Mouse (Mus musculus): ENCODE measurements around the gene Rnf114. TPM values are rescaled to one million over a fixed set of nuclear protein-coding genes. Genes with fewer than 3 reads are reported as not detected.

The Rnf114 gene
- polyA plus RNA-seq (2012; rRNA removed): 21.7 and 23.9 TPM in 2 replicates
- 25.8 and 28.4 TPM in 2 replicates for polyA plus RNA-seq (2014; fragmentation: Nextera tagmentation; extraction: Ambion mirVana)

GRCm38 (mm10) chr2:167491757-167492708 lies at the start of gene Rnf114:
Rnf114 (plus strand) TSS chr2:167492645.
- peak; percentile 71 for ATAC-seq (ENCODE audit: insufficient read depth)
- Histone ChIP-seq H3K9me3 (ENCODE audit: control insufficient read depth, low read length) (no peaks in the 10 kb centered on the region), H3K9ac (replicated peaks) (peak within 1 kb of the TSS; percentile 92), H3K4me1 (replicated peaks; ENCODE audit: control insufficient read depth in 2 of 2, insufficient read depth in 2 of 2, low read length in 1 of 2) (peaks cover 14 to 16% of the 10 kb centered on the region in 2 experiments), H3K4me2 (ENCODE audit: low read depth) (peak within 1 kb of the TSS; percentile 75), H3K36me3 (replicated peaks; ENCODE audit: control insufficient read depth, insufficient read depth, low read depth) (no peaks in the 10 kb centered on the region), H3K27ac (peak within 1 kb of the TSS; percentile 66), H3K4me3 (ENCODE audit: insufficient read depth in 1 of 2, low read depth in 2 of 2, low read length in 2 of 2) (peak within 1 kb of the TSS; percentile 76 to 83), H3K27me3 (ENCODE audit: control insufficient read depth, insufficient read depth, low read length) (no peaks in the 10 kb centered on the region)
- TF ChIP-seq EP300 (IDR thresholded peaks at IDR 0.05; ENCODE audit: low read depth) (no peak), CTCF (IDR thresholded peaks at IDR 0.05; ENCODE audit: low read depth) (no peak)
- DNase-seq (ENCODE audit: low read depth in 3 of 3, low spot score in 3 of 3): no peak
- 2% methylated on average over 52 of the region's 52 CpGs for WGBS (ENCODE audit: insufficient replicate concordance)

- H3K27me3 ChIP-seq (ENCODE audit: control insufficient read depth, insufficient read depth, low read length): no peaks in the 10 kb centered on the region
- no peak overlapping the region for H3K27ac ChIP-seq
- H3K9ac ChIP-seq (replicated peaks): no peak overlapping the region
- no peak for ATAC-seq (ENCODE audit: insufficient read depth)
- H3K9me3 ChIP-seq (ENCODE audit: control insufficient read depth, low read length): no peaks in the 10 kb centered on the region
- no peak overlapping the region for H3K4me3 ChIP-seq (ENCODE audit: insufficient read depth in 1 of 2, low read depth in 2 of 2, low read length in 2 of 2)
- no peak for DNase-seq (ENCODE audit: low read depth in 3 of 3, low spot score in 3 of 3)
- TF ChIP-seq CTCF (IDR thresholded peaks at IDR 0.05; ENCODE audit: low read depth) (no peak), EP300 (IDR thresholded peaks at IDR 0.05; ENCODE audit: low read depth) (no peak)
- peaks cover 54% of the 10 kb centered on the region for H3K36me3 ChIP-seq (replicated peaks; ENCODE audit: control insufficient read depth, insufficient read depth, low read depth)
- 78% methylated on average over 4 of the region's 4 CpGs for WGBS (ENCODE audit: insufficient replicate concordance)
- no peak overlapping the region for H3K4me2 ChIP-seq (ENCODE audit: low read depth)
- peaks cover 22% of the 10 kb centered on the region in 2 experiments for H3K4me1 ChIP-seq (replicated peaks; ENCODE audit: control insufficient read depth in 2 of 2, insufficient read depth in 2 of 2, low read length in 1 of 2)
Measured at GRCm38 (mm10) chr2:167443411-167444193, 48.8 kb upstream of the Rnf114 start.

GRCm38 (mm10) chr2:167445911-167446780 lies 46.3 kb upstream of the Rnf114 start:
- Histone ChIP-seq H3K27ac (peak overlapping the region; percentile 70), H3K4me1 (replicated peaks; ENCODE audit: control insufficient read depth in 2 of 2, insufficient read depth in 2 of 2, low read length in 1 of 2) (peaks cover 22 to 25% of the 10 kb centered on the region in 2 experiments), H3K4me3 (ENCODE audit: insufficient read depth in 1 of 2, low read depth in 2 of 2, low read length in 2 of 2) (no peak overlapping the region), H3K9ac (replicated peaks) (no peak overlapping the region), H3K36me3 (replicated peaks; ENCODE audit: control insufficient read depth, insufficient read depth, low read depth) (peaks cover 51% of the 10 kb centered on the region), H3K9me3 (ENCODE audit: control insufficient read depth, low read length) (no peaks in the 10 kb centered on the region), H3K27me3 (ENCODE audit: control insufficient read depth, insufficient read depth, low read length) (no peaks in the 10 kb centered on the region), H3K4me2 (ENCODE audit: low read depth) (no peak overlapping the region)
- DNase-seq (ENCODE audit: low read depth in 3 of 3, low spot score in 3 of 3) (no peak), ATAC-seq (ENCODE audit: insufficient read depth) (no peak)
- 63% methylated on average over 20 of the region's 20 CpGs for WGBS (ENCODE audit: insufficient replicate concordance)
- no peak for TF ChIP-seq EP300 (IDR thresholded peaks at IDR 0.05; ENCODE audit: low read depth)
- TF ChIP-seq CTCF (IDR thresholded peaks at IDR 0.05; ENCODE audit: low read depth): no peak

- WGBS (ENCODE audit: insufficient replicate concordance): 57% methylated on average over 7 of the region's 7 CpGs
- Histone ChIP-seq H3K9me3 (ENCODE audit: control insufficient read depth, low read length) (no peaks in the 10 kb centered on the region), H3K27me3 (ENCODE audit: control insufficient read depth, insufficient read depth, low read length) (no peaks in the 10 kb centered on the region), H3K4me1 (replicated peaks; ENCODE audit: control insufficient read depth in 2 of 2, insufficient read depth in 2 of 2, low read length in 1 of 2) (peaks cover 22 to 25% of the 10 kb centered on the region in 2 experiments), H3K36me3 (replicated peaks; ENCODE audit: control insufficient read depth, insufficient read depth, low read depth) (peaks cover 44% of the 10 kb centered on the region), H3K27ac (peak overlapping the region; percentile 70), H3K9ac (replicated peaks) (peak overlapping the region; percentile 54), H3K4me3 (ENCODE audit: insufficient read depth in 1 of 2, low read depth in 2 of 2, low read length in 2 of 2) (no peak overlapping the region), H3K4me2 (ENCODE audit: low read depth) (peak overlapping the region; percentile 52)
- DNase-seq (ENCODE audit: low read depth in 3 of 3, low spot score in 3 of 3) (no peak), ATAC-seq (ENCODE audit: insufficient read depth) (peak; percentile 80)
- TF ChIP-seq EP300 (IDR thresholded peaks at IDR 0.05; ENCODE audit: low read depth) (no peak), CTCF (IDR thresholded peaks at IDR 0.05; ENCODE audit: low read depth) (no peak)
Measured at GRCm38 (mm10) chr2:167447207-167447606, 45.2 kb upstream of the Rnf114 start.
